Mouse (Mus musculus) brain, embryonic 14.5 days (tissue): ENCODE results near the gene Adgra1. TPM values are rescaled to one million over a fixed set of nuclear protein-coding genes. Genes with fewer than 3 reads are reported as not detected.

Source experiments
- DNase-seq: peaks from one replicate; pipeline ENCODE4 v3.0.0-alpha.2; 2011; ENCODE audit warnings: low read depth
- CTCF ChIP-seq: fragments of 200-500 bp; IDR thresholded peaks from 2 replicates; pipeline ENCODE4 v1.5.1; 2012; ENCODE audit warnings: inconsistent platforms, mild to moderate bottlenecking, moderate library complexity, borderline replicate concordance; ENCODE audit not compliant: insufficient read depth, insufficient read length; ENCODE audit errors: extremely low read depth
- POLR2A ChIP-seq: fragments of 200-500 bp; IDR thresholded peaks from 2 replicates; pipeline ENCODE4 v1.6.1; 2012; ENCODE audit warnings: mild to moderate bottlenecking, inconsistent platforms, borderline replicate concordance; ENCODE audit not compliant: poor library complexity, insufficient read depth, insufficient read length, severe bottlenecking; ENCODE audit errors: extremely low read depth
- polyA plus RNA-seq: library from polyadenylated mRNA; depleted of rRNA; stranded (reverse); fragments of >200 nt; gene quantifications from 2 replicates; pipeline ENCODE4 v1.2.3, GENCODE M21; 2012

Gene Adgra1
- polyA plus RNA-seq, 1 experiment: 13.4 TPM

- no peak for DNase-seq
- no peak for TF ChIP-seq CTCF
- TF ChIP-seq POLR2A: no peak
Measured at GRCm38 (mm10) chr7:139896796-139897195, 62.8 kb downstream of the Adgra1 start.

DNA sequence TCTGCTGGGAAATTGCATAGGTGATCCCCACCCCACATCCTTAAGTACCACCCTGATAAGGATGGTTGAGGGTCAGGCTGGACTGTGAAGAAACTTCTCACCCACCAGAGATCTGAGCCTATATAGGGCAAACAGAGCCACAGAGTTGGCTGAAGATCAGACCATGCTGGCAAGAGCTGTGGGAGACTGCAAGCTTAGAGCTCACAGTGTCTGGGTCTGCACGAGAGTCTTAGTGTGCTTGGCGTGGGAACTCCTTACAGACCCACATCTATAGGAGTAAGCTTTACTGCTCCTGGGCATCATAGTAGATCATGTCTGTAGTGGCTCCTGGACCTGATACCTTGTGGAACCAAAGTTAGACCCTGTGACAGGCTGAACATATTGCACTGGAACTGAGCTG, 64.6 kb downstream of the Adgra1 start:
- no peak for TF ChIP-seq CTCF
- no peak for TF ChIP-seq POLR2A
- DNase-seq: no peak

DNA sequence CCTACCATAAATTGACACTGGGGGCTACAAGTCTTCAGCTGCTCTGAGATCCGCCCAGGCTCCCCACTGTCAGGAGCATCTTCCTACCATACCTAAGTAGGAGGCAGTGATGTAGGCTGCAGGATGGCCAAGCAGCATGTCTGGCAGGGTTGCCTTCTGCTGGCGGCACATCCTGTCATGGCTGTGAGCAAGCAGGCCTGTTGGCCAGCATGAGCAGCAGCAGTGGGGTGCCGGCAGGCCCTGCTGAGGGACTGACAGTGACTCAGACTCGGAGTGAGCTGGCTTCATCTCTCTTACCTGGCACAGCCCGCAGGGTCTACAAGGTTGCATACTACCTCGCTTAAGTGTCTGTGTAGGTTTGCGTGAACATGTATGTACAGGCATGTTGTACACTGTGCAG, 65.5 kb downstream of the Adgra1 start:
- no peak for DNase-seq
- no peak for TF ChIP-seq CTCF
- TF ChIP-seq POLR2A: no peak

DNA sequence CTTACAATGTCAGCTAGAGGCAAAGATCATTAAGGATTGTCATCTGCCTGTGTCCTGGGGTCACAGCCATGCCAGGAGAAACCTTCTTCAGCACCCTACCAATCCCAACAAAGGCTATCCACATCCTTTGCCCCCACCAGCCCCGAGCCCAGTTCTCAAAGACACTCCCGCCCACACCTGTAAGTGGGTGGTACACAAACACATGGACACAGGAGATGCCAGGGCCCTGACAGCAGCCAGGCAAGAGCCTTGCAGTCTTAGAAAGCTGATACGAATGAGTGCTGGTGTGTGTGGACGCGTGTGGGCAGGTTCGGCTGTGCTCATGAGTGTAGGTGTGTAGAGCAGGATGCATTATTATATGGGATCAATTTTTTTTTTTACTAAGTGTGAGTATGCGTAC, 66.5 kb downstream of the Adgra1 start:
- TF ChIP-seq POLR2A (no peak), CTCF (no peak)
- no peak for DNase-seq

- no peak for DNase-seq
- no peak for TF ChIP-seq POLR2A
- no peak for TF ChIP-seq CTCF
Measured at GRCm38 (mm10) chr7:139900896-139901295, 66.9 kb downstream of the Adgra1 start.

GRCm38 (mm10) chr7:139901981-139902380, 68.0 kb downstream of the Adgra1 start:
- DNase-seq: no peak
- TF ChIP-seq CTCF (no peak), POLR2A (no peak)

DNA sequence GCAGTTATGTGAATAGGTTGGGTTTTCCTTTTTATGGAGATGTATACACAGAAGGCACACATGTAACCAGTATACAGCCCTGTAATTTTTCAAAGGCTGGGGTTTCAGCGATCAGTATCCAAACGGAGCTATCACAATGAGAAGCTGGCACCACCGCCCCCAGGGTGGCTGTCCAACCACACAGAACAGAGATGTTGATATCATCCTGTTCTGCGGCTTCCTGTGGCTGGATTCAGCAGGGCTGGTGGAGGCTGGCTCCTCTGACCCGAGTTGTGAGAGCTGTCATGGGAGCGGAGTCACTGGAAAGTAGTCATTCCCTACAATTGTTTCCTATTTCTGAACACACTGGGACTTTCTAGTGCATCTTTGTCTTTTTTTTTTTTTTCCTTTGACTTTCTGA, 71.3 kb downstream of the Adgra1 start:
- no peak for DNase-seq
- TF ChIP-seq CTCF: no peak
- no peak for TF ChIP-seq POLR2A

DNA sequence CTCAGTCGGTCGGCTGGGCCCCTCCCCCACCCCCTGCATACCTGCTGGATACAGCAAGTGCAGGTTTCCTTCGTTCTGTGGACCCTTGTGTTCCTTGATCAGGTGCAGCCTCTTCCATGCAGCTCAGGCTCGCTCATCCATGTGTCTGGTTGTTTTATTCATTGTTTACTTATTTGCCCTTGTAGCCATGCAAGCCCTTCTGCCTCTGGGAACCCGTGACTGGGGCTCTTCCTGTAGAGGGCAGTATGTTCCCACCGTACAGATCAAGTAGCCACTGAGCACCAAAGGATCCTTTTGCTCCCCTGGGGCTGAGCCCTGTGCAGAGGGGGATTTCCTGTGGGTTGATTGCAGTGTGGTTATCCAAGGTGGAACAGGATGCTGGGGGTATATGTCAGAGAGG, 71.7 kb downstream of the Adgra1 start:
- TF ChIP-seq POLR2A: no peak
- TF ChIP-seq CTCF: peak; percentile 58; the same call in 1 of the 2 replicates
- peak; percentile 72 for DNase-seq

DNA sequence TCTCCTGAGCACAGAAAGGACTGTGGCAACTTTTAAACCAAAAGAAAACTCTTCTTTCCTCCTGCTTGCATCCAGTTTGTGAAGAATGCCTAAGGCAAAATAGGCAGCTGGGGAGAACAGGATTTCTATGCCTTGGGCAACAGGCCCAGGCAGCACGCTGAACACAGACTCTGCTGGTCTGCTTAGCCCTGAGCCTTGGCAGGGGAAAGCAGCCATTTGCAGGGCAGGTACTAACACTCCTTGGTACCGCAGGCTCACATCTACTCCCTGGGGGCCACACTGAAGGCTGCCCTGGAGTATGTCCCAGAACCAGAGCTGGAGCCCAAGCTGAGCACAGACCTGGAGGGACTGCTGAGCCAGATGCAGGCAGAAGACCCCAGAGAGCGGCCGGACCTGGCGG, 74.2 kb downstream of the Adgra1 start:
- TF ChIP-seq CTCF (no peak), POLR2A (no peak)
- DNase-seq: peak; percentile 84

DNA sequence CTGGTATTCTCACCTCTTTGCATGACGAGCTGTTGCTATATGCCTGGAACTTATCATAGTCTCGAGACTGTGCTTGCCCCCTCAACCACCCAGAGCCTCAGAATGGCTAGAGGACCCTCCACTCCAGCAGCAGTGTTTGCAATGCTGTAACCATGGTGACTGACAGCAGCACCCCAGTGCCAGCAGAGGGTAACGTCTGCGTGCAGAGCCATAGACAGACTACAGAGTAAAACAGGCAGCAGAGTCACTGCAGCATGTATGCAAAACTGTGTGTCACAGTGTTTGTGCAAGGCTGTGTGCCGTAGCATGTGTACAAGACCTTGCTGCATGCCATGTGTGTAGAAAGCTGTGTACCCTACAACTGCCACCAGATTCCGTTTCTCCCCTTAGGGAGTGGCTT, 75.5 kb downstream of the Adgra1 start:
- TF ChIP-seq CTCF (no peak), POLR2A (no peak)

GRCm38 (mm10) chr7:139910204-139910835, 76.3 kb downstream of the Adgra1 start:
- no peak for DNase-seq

More for the DNA sequence above, 75.5 kb downstream of the Adgra1 start:
- DNase-seq: peak; percentile 77

GRCm38 (mm10) chr7:139914141-139915047, 80.4 kb downstream of the Adgra1 start:
- no peak for DNase-seq
- TF ChIP-seq POLR2A: no peak

More at GRCm38 (mm10) chr7:139910204-139910835, 76.3 kb downstream of the Adgra1 start:
- TF ChIP-seq CTCF: no peak
- TF ChIP-seq POLR2A: no peak
